Mouse (Mus musculus) frontal cortex, postnatal 10 days (tissue): ENCODE data around the gene Eps8l1.
"Not testable (repeated sequence)": the region's sequence is repeated elsewhere in the genome, so short reads cannot be mapped to it uniquely, and the experiment has no call there.

ENCODE experiments used
- DNase-seq, 2 experiments: peaks; one replicate each; pipeline ENCODE4 v3.0.0; 2022; ENCODE audit warnings: low spot score in 2 of 2, mixed read lengths in 1 of 2

The Eps8l1 gene

GRCm38 (mm10) chr7:4460576-4461434 is at the start of gene Eps8l1:
TSS of gene Eps8l1 (plus strand) at chr7:4460674.
- no peak for DNase-seq

- DNase-seq, result not testable (repeated sequence)
These were observed 48.1 kb upstream of the Eps8l1 start for GRCm38 (mm10) chr7:4412406-4412805.

- DNase-seq, result no peak
These were observed 40.8 kb upstream of the Eps8l1 start for GRCm38 (mm10) chr7:4419681-4420080.

- no peak for DNase-seq
These were observed 40.2 kb upstream of the Eps8l1 start for GRCm38 (mm10) chr7:4420230-4420629.

- peak; percentile 80 to 84 for DNase-seq
These were observed 33.1 kb upstream of the Eps8l1 start for GRCm38 (mm10) chr7:4427161-4427912.

- DNase-seq, result no peak
These were observed 30.1 kb upstream of the Eps8l1 start for GRCm38 (mm10) chr7:4430246-4430844.

GRCm38 (mm10) chr7:4431548-4431947 is 28.9 kb upstream of the Eps8l1 start:
- peak in 1 of 2 experiments; percentile 64 for DNase-seq

GRCm38 (mm10) chr7:4432026-4432425 is 28.4 kb upstream of the Eps8l1 start:
- DNase-seq, result no peak

GRCm38 (mm10) chr7:4437721-4438120 is 22.8 kb upstream of the Eps8l1 start:
- no peak for DNase-seq

- no peak for DNase-seq
These were observed 19.9 kb upstream of the Eps8l1 start for GRCm38 (mm10) chr7:4440549-4440948.

GRCm38 (mm10) chr7:4445216-4445791 is 15.2 kb upstream of the Eps8l1 start, which contains the start of gene Rdh13:
TSS of gene Rdh13 (minus strand) at chr7:4445649.
- peak; percentile 82 to 83 for DNase-seq

- no peak for DNase-seq
These were observed 13.3 kb upstream of the Eps8l1 start for GRCm38 (mm10) chr7:4447138-4447537.

- DNase-seq, result no peak
These were observed 12.0 kb upstream of the Eps8l1 start for GRCm38 (mm10) chr7:4448439-4448838.

GRCm38 (mm10) chr7:4449211-4449610 is 11.3 kb upstream of the Eps8l1 start:
- no peak for DNase-seq

GRCm38 (mm10) chr7:4452644-4453043 is 7.8 kb upstream of the Eps8l1 start:
- no peak for DNase-seq

GRCm38 (mm10) chr7:4464194-4464824 is 3.8 kb downstream of the Eps8l1 start:
- no peak for DNase-seq

GRCm38 (mm10) chr7:4467801-4468200 is 7.3 kb downstream of the Eps8l1 start:
- DNase-seq, result no peak

- peak; percentile 45 to 49 for DNase-seq
These were observed 10.1 kb downstream of the Eps8l1 start for GRCm38 (mm10) chr7:4470275-4471178.

GRCm38 (mm10) chr7:4471179-4471555 is 10.7 kb downstream of the Eps8l1 start:
- DNase-seq, result peak; percentile 69 to 88

- no peak for DNase-seq
These were observed 13.5 kb downstream of the Eps8l1 start for GRCm38 (mm10) chr7:4473940-4474339.
